Mouse (Mus musculus) cerebellum, adult 11 months (tissue): ENCODE measurements at regions not wholly inside any gene's neighbourhood (a gene's known extent, or its start where the extent isn't known, plus 50 kb on each side); places are given as distances from the start of the nearest gene placed in this dataset.
A peak's percentile ranks its signal among the peaks of the same experiment; 100 is the strongest.

Source experiments
- DNase-seq: peaks from one replicate; pipeline ENCODE4 v3.0.0; 2022

DNA sequence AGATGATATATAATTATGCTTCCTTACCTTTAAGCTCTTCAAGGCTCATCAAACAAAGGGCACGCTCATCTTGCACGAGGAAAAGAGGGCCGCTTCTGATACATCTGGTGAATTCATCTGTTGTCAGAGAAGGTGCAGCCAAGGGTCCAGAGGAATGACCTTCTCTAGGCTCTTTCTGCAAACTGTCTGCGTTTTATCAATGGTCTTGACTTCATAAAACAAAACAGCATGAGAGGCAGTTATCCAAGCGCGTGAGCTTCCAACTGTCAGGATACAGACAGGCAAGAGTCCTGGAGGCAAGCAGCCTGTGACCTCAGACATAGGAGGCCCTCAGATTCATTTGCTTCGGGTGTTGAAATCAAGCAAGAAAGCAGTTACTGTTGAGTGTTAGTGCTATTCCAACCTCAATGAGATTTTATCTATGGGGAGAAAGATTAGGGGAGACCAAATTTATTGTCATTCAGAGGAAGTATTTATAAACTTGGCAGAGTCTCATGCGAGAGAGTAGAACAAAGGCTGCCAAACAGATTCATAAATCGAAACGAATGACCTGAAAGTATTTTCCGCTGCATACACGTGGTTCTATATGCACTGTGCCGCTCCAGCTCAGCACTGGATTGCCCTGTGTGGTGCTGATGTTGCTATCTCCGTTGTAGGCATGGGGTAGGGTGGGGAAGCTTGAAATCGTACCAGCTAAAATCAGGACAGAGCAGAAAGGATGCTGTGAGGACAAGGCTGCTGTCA, 107.2 kb upstream of the Vangl1 start:
- no peak for DNase-seq

- no peak for DNase-seq
These were observed 105.8 kb upstream of the Vangl1 start for GRCm38 (mm10) chr3:102310243-102310642.

- peak; percentile 16 for DNase-seq
These were observed 105.3 kb upstream of the Vangl1 start for GRCm38 (mm10) chr3:102309756-102310155.

- no peak for DNase-seq
These were observed 103.2 kb upstream of the Vangl1 start for GRCm38 (mm10) chr3:102307656-102308055.

DNA sequence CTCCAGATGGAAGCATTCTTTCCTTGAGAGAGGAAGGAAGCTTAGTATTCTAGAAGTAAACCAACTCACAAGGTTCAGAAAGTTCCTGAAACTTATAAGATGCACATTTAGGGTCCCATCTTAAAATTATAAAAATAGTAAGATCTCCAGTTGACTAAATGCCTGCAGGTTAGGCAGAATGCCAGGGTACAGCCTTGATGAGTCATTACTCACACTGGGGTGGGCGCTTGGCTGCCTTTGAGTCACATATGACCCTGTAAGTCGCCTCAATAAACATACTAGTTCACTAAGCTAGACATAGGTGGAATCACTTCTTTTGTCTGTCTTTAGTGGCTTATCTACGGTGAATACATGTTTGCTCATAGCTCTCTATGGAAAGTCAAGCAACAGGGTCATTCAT, 87.9 kb upstream of the Vangl1 start:
- DNase-seq = no peak

- DNase-seq = no peak
These were observed 77.5 kb upstream of the Vangl1 start for GRCm38 (mm10) chr3:102281983-102282382.

DNA sequence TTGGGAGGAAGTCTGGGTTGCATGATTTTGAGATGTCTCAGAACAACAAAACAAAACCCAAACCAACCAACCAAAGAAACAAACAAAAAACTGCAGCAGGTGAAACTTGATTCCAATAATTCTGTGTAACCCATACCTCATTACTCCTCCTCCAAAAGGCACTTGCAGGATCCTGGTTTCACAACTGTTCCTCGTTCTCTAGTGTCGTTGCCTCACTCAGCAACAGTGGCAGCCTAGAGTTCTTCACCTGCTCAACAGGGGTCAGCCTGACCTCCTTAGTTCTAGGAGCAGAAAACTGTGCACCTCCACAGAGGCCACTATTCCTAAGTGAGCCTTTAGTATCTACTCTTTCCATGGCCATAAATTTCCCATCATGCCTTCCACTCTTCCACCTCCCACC, 72.3 kb upstream of the Vangl1 start:
- no peak for DNase-seq

DNA sequence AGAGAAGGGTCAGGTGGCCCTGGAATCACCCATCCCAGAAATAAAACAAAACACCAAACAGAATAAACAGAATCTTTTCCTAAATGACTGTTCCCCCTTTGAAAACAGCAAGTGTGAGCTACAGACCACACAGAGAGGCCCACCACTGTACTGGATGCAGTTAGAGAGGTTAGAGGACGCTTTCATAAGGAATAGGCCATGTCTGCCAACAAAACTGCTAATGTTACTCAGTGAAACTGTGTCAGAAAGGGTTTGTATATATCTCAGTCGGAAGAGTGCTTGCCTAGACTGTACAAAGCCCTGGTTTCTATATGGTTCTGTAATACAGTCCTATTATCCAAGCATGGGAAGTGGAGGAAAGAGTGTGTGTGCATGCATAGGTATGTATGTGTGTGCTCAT, 71.8 kb upstream of the Vangl1 start:
- no peak for DNase-seq

GRCm38 (mm10) chr3:102275256-102276022, 70.9 kb upstream of the Vangl1 start:
- DNase-seq = no peak

DNA sequence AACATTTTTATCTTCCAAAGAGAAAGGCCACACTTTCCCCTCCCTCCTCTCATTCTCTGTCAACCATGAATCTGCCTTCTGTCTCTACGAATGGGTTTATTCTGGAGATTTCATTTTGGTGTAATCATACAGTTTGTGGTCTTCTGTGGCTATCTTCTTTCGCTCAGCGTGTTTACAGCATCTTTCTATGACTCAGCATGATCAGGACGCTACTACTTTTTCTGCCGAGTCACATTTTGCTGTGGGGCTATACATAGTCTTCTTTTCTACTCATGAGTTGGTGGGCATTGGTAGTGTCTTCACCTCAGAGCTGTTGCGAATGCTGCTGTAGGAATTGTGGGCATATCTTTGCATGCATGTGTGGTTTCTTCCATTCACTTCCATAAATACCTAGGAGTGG, 66.3 kb upstream of the Vangl1 start:
- no peak for DNase-seq

DNA sequence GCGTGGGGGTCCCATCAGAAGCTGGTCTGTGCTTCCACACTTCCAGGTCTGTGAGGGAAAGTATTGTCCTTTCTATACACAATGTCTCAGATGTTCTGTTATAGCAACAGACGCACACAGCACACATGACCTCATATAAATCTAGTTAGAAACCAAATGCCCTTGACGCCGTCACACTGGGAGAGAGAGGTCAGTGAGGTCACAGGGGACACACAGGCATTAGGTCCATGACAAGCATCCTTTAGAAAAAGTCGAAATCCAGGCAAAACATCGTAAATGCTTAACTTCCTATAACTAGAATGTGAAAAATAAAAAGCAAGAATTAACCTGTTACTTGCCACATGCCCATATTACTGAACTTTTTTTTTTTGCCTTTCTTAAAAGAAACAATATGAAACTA, 65.8 kb upstream of the Vangl1 start:
- no peak for DNase-seq

DNA sequence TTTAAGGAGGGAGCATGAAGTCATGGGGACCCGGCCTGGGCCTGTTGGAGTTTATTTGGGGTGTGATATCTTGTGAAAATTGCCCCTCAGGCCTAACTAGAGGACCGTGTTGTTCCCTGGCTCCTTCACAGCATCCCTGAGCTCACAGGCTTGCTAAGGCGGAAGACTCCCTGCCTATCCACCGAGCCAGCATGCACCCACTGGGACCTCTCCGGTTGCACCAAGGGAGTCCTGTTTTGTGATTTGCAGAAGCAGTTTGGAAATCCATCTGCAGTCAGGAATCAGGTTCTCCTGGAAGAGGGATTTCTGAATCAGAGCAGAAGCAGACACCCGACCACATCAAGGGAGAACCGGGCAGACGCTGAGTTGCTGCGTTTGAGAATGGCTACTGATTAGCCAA, 61.6 kb upstream of the Vangl1 start:
- DNase-seq = no peak

- no peak for DNase-seq
These were observed 60.7 kb upstream of the Vangl1 start for GRCm38 (mm10) chr3:102265146-102265545.

- no peak for DNase-seq
These were observed 58.8 kb upstream of the Vangl1 start for GRCm38 (mm10) chr3:102263326-102263725.

DNA sequence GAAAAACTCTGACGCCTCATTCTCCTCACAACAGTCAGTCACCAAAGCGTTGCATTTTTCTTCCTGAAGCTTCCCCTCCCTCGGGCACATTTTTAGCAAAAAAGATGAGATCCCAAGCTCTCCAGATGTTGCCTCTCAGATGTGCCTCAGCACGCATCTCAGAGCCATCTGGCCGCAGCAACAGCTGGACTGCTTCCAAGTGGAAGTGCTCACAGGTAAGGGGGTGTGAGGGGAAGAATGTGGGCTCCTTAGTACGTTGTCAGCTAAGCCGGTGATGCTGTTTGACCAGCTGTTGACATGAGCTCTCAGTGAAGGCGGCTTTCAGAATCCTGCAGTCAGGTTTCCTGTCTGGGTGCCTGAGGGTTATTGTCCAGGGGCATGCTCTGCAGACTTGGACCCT, 58.2 kb upstream of the Vangl1 start:
- DNase-seq = no peak

GRCm38 (mm10) chr3:102261517-102261916, 57.0 kb upstream of the Vangl1 start:
- no peak for DNase-seq
